Mouse (Mus musculus): Measurements from ENCODE around the gene Cyp19a1.

The Cyp19a1 gene

GRCm38 (mm10) chr9:54268010-54268409 lies at the start of gene Cyp19a1:
Cyp19a1 (minus strand) TSS chr9:54268110.
- no peak for DNase-seq (ENCODE audit: low read depth, low spot score)

GRCm38 (mm10) chr9:54316363-54316762 lies 48.5 kb upstream of the Cyp19a1 start:
- no peak for DNase-seq (ENCODE audit: low read depth, low spot score)

- no peak for DNase-seq (ENCODE audit: low read depth, low spot score)
Observed at GRCm38 (mm10) chr9:54308751-54309358, 40.9 kb upstream of the Cyp19a1 start.

- DNase-seq (ENCODE audit: low read depth, low spot score), result no peak
Observed at GRCm38 (mm10) chr9:54308209-54308608, 40.3 kb upstream of the Cyp19a1 start.

- no peak for DNase-seq (ENCODE audit: low read depth, low spot score)
Observed at GRCm38 (mm10) chr9:54301255-54301654, 33.3 kb upstream of the Cyp19a1 start.

GRCm38 (mm10) chr9:54299792-54300191 lies 31.9 kb upstream of the Cyp19a1 start:
- no peak for DNase-seq (ENCODE audit: low read depth, low spot score)

GRCm38 (mm10) chr9:54299389-54299788 lies 31.5 kb upstream of the Cyp19a1 start:
- DNase-seq (ENCODE audit: low read depth, low spot score), result no peak

- no peak for DNase-seq (ENCODE audit: low read depth, low spot score)
Observed at GRCm38 (mm10) chr9:54287804-54288203, 19.9 kb upstream of the Cyp19a1 start.

GRCm38 (mm10) chr9:54286331-54286987 lies 18.5 kb upstream of the Cyp19a1 start, which contains the start of gene Gldn:
Gldn (plus strand) TSS chr9:54286486.
- DNase-seq (ENCODE audit: low read depth, low spot score), result peak; percentile 16

GRCm38 (mm10) chr9:54279046-54279589 lies 11.2 kb upstream of the Cyp19a1 start:
- DNase-seq (ENCODE audit: low read depth, low spot score), result no peak

GRCm38 (mm10) chr9:54275283-54275682 lies 7.4 kb upstream of the Cyp19a1 start:
- no peak for DNase-seq (ENCODE audit: low read depth, low spot score)

- DNase-seq (ENCODE audit: low read depth, low spot score), result no peak
Observed at GRCm38 (mm10) chr9:54270889-54271288, 3.0 kb upstream of the Cyp19a1 start.

- DNase-seq (ENCODE audit: low read depth, low spot score), result no peak
Observed at GRCm38 (mm10) chr9:54269987-54270386, 2.1 kb upstream of the Cyp19a1 start.

GRCm38 (mm10) chr9:54264754-54265153 lies 3.2 kb downstream of the Cyp19a1 start:
- no peak for DNase-seq (ENCODE audit: low read depth, low spot score)

GRCm38 (mm10) chr9:54244869-54245665 lies 22.8 kb downstream of the Cyp19a1 start:
- DNase-seq (ENCODE audit: low read depth, low spot score), result peak; percentile 51

- DNase-seq (ENCODE audit: low read depth, low spot score), result no peak
Observed at GRCm38 (mm10) chr9:54227580-54227979, 40.3 kb downstream of the Cyp19a1 start.

GRCm38 (mm10) chr9:54216511-54216910 lies 51.4 kb downstream of the Cyp19a1 start:
- no peak for DNase-seq (ENCODE audit: low read depth, low spot score)

- DNase-seq (ENCODE audit: low read depth, low spot score), result no peak
Observed at GRCm38 (mm10) chr9:54214881-54215280, 53.0 kb downstream of the Cyp19a1 start.

- DNase-seq (ENCODE audit: low read depth, low spot score), result no peak
Observed at GRCm38 (mm10) chr9:54194790-54195189, 73.1 kb downstream of the Cyp19a1 start.

- DNase-seq (ENCODE audit: low read depth, low spot score), result no peak
Observed at GRCm38 (mm10) chr9:54191435-54191834, 76.5 kb downstream of the Cyp19a1 start.

- no peak for DNase-seq (ENCODE audit: low read depth, low spot score)
Observed at GRCm38 (mm10) chr9:54182484-54182883, 85.4 kb downstream of the Cyp19a1 start.

- DNase-seq (ENCODE audit: low read depth, low spot score), result peak; percentile 48
Observed at GRCm38 (mm10) chr9:54181330-54181729, 86.6 kb downstream of the Cyp19a1 start.

All from retina, postnatal 7 days (tissue).